Mouse (Mus musculus): Measurements from ENCODE around the gene Cfap54.

- no peak for TF ChIP-seq FLI1 (IDR thresholded peaks at IDR 0.05; ENCODE audit: low read length)
- TF ChIP-seq GATA1 (IDR thresholded peaks at IDR 0.05; ENCODE audit: borderline replicate concordance, low read length), result no peak
Measured at GRCm38 (mm10) chr10:92810894-92811293, 270.5 kb downstream of the Cfap54 start.

All from megakaryocyte, embryonic 14.5 days (primary cell).